Mouse (Mus musculus) midbrain, embryonic 16.5 days (tissue): Measurements from ENCODE around the gene Tsacc. TPM values are rescaled to one million over a fixed set of nuclear protein-coding genes. Genes with fewer than 3 reads are reported as not detected.
A peak's percentile ranks its signal among the peaks of the same experiment; 100 is the strongest.

Source experiments
- ATAC-seq: fragments of 200-750 bp; cut with Nextera tagmentation; 2 replicates; pipeline ENCODE4 v1.8.0; 2017; ENCODE audit warnings: moderate TSS enrichment
- H3K27ac ChIP-seq: fragments of 300-500 bp; sonication (generic); 2 replicates; pipeline ENCODE4 v1.5.1; 2014; ENCODE audit warnings: mild to moderate bottlenecking, low read length, mixed read lengths
- H3K27me3 ChIP-seq: fragments of 300-500 bp; sonication (generic); 2 replicates; pipeline ENCODE4 v1.6.1; 2014; ENCODE audit warnings: low read depth, low read length, mixed read lengths; ENCODE audit not compliant: control insufficient read depth, insufficient read depth
- H3K36me3 ChIP-seq: fragments of 300-500 bp; sonication (generic); 2 replicates; pipeline ENCODE4 v1.6.1; 2014; ENCODE audit warnings: mild to moderate bottlenecking, low read length, moderate library complexity, mixed read lengths; ENCODE audit not compliant: control insufficient read depth, insufficient read depth
- H3K4me1 ChIP-seq: fragments of 300-500 bp; sonication (generic); 2 replicates; pipeline ENCODE4 v1.6.1; 2014; ENCODE audit warnings: mild to moderate bottlenecking, low read length, mixed read lengths; ENCODE audit not compliant: control insufficient read depth, insufficient read depth
- H3K4me2 ChIP-seq: fragments of 300-500 bp; sonication (generic); 2 replicates; pipeline ENCODE4 v1.6.1; 2014; ENCODE audit warnings: mild to moderate bottlenecking, low read length, mixed read lengths
- H3K4me3 ChIP-seq: fragments of 300-500 bp; sonication (generic); 2 replicates; pipeline ENCODE4 v1.5.1; 2014; ENCODE audit warnings: low read depth, mild to moderate bottlenecking, low read length, moderate library complexity, mixed read lengths
- H3K9ac ChIP-seq: fragments of 300-500 bp; sonication (generic); 2 replicates; pipeline ENCODE4 v1.6.1; 2014; ENCODE audit warnings: low read depth, low read length, mixed read lengths
- H3K9me3 ChIP-seq: fragments of 300-500 bp; sonication (generic); replicated peaks from 2 replicates; pipeline ENCODE4 v1.6.1; 2014; ENCODE audit warnings: mild to moderate bottlenecking, low read length, mixed read lengths; ENCODE audit not compliant: control insufficient read depth, poor library complexity, severe bottlenecking
- WGBS: fragments of 180-500 bp; shearing (Covaris S2); extraction: QIAGEN DNeasy Blood & Tissue Kit; methylation state at CpG from one replicate; pipeline ENCODE4 v1.1.7; 2014; 5-methylcytosine and 5-hydroxymethylcytosine counted together
- polyA plus RNA-seq: library from polyadenylated mRNA; unstranded; fragments of >200 nt; fragmentation: Nextera tagmentation; extraction: Ambion mirVana; gene quantifications from 2 replicates; pipeline ENCODE4 v1.2.1, GENCODE M21; 2015

Tsacc gene
- polyA plus RNA-seq, 1 experiment from 2014 or later, result 7.5 TPM

GRCm38 (mm10) chr3:88237161-88237555, 59.6 kb downstream of the Tsacc start:
- no peak overlapping the region for H3K4me2 ChIP-seq
- H3K4me3 ChIP-seq, result no peak overlapping the region
- peaks cover 12% of the 10 kb centered on the region for H3K4me1 ChIP-seq
- H3K9me3 ChIP-seq, result no peaks in the 10 kb centered on the region
- no peaks in the 10 kb centered on the region for H3K36me3 ChIP-seq
- 0 out of 2 replicates have a peak overlapping the region, but pooled peaks have one; percentile 11 for H3K9ac ChIP-seq
- peak overlapping the region; percentile 73 for H3K27ac ChIP-seq
- no peak for ATAC-seq
- 4% methylated on average over 6 of the region's 6 CpGs for WGBS
- H3K27me3 ChIP-seq, result peaks cover 16% of the 10 kb centered on the region

GRCm38 (mm10) chr3:88235616-88236015, 61.2 kb downstream of the Tsacc start:
- Histone ChIP-seq H3K36me3 (no peaks in the 10 kb centered on the region), H3K4me1 (peaks cover 24% of the 10 kb centered on the region), H3K4me3 (no peak overlapping the region), H3K4me2 (no peak overlapping the region), H3K27ac (no peak overlapping the region), H3K27me3 (peaks cover 8% of the 10 kb centered on the region), H3K9ac (no peak overlapping the region), H3K9me3 (no peaks in the 10 kb centered on the region)
- 25% methylated on average over 2 of the region's 2 CpGs for WGBS
- no peak for ATAC-seq

- ATAC-seq, result no peak
Measured at GRCm38 (mm10) chr3:88235216-88235615, 61.6 kb downstream of the Tsacc start.

GRCm38 (mm10) chr3:88234041-88234440, 62.8 kb downstream of the Tsacc start:
- Histone ChIP-seq H3K27ac (peak overlapping the region; percentile 63; the same call in 1 of the 2 replicates), H3K9me3 (no peaks in the 10 kb centered on the region), H3K4me2 (no peak overlapping the region), H3K4me3 (no peak overlapping the region), H3K36me3 (no peaks in the 10 kb centered on the region; the same call in 1 of the 2 replicates), H3K27me3 (peaks cover 9% of the 10 kb centered on the region), H3K9ac (no peak overlapping the region), H3K4me1 (peaks cover 26% of the 10 kb centered on the region)
- WGBS, result 45% methylated on average over 8 of the region's 8 CpGs
- ATAC-seq, result no peak

More at GRCm38 (mm10) chr3:88235216-88235615, 61.6 kb downstream of the Tsacc start:
- WGBS, result 5% methylated on average over 3 of the region's 3 CpGs
- H3K9ac ChIP-seq, result no peak overlapping the region
- H3K9me3 ChIP-seq, result no peaks in the 10 kb centered on the region
- no peaks in the 10 kb centered on the region for H3K36me3 ChIP-seq
- H3K27ac ChIP-seq, result no peak overlapping the region
- peaks cover 8% of the 10 kb centered on the region for H3K27me3 ChIP-seq
- H3K4me3 ChIP-seq, result no peak overlapping the region
- H3K4me2 ChIP-seq, result no peak overlapping the region
- peaks cover 25% of the 10 kb centered on the region for H3K4me1 ChIP-seq

GRCm38 (mm10) chr3:88232851-88233649, 63.7 kb downstream of the Tsacc start:
- Histone ChIP-seq H3K27ac (peak overlapping the region; percentile 63), H3K4me1 (peaks cover 32% of the 10 kb centered on the region), H3K36me3 (no peaks in the 10 kb centered on the region; the same call in 1 of the 2 replicates), H3K9me3 (no peaks in the 10 kb centered on the region), H3K9ac (0 out of 2 replicates have a peak overlapping the region, but pooled peaks have one; percentile 26), H3K4me3 (no peak overlapping the region), H3K27me3 (peaks cover 9% of the 10 kb centered on the region), H3K4me2 (no peak overlapping the region)
- WGBS, result 15% methylated on average over 7 of the region's 7 CpGs
- no peak for ATAC-seq

Other genes with a start within 250 kb of the Tsacc start
- gene Naxe, start 238.5 kb downstream of the Tsacc start, polyA plus RNA-seq, result 148 and 166 TPM in 2 replicates
- not detected in 2 replicates for gene Ttc24, start 218.7 kb downstream of the Tsacc start, polyA plus RNA-seq
- gene Iqgap3, start 215.0 kb downstream of the Tsacc start, polyA plus RNA-seq, result 1.8 and 2.3 TPM in 2 replicates
- 21.6 and 22.5 TPM in 2 replicates for gene Mef2d, start 154.6 kb downstream of the Tsacc start, polyA plus RNA-seq
- 0.18 and 0.21 TPM in 2 replicates for gene Rhbg, start 42.3 kb downstream of the Tsacc start, polyA plus RNA-seq
- 0.16 TPM in 1 of 2 replicates, not detected in the other for gene Gm38392, start 9.8 kb downstream of the Tsacc start, polyA plus RNA-seq
- gene Cct3, start 117 bp upstream of the Tsacc start, polyA plus RNA-seq, result 419 and 444 TPM in 2 replicates
- gene Glmp, start 28.0 kb upstream of the Tsacc start, polyA plus RNA-seq, result 91.3 and 107 TPM in 2 replicates
- gene Tmem79, start 39.1 kb upstream of the Tsacc start, polyA plus RNA-seq, result 1.0 and 1.2 TPM in 2 replicates
- 61.4 and 65.7 TPM in 2 replicates for gene Smg5, start 39.3 kb upstream of the Tsacc start, polyA plus RNA-seq
- gene Paqr6, start 67.6 kb upstream of the Tsacc start, polyA plus RNA-seq, result 1.2 and 1.9 TPM in 2 replicates
- gene Bglap3, start 75.7 kb upstream of the Tsacc start, polyA plus RNA-seq, result not detected in 2 replicates
- 1.3 TPM in 1 of 2 replicates, not detected in the other for gene Bglap2, start 81.7 kb upstream of the Tsacc start, polyA plus RNA-seq
- gene Bglap, start 87.5 kb upstream of the Tsacc start, polyA plus RNA-seq, result 0.88 TPM in 1 of 2 replicates, not detected in the other
- gene Pmf1, start 113.3 kb upstream of the Tsacc start, polyA plus RNA-seq, result 18.3 and 19.2 TPM in 2 replicates
- 36.7 and 39.3 TPM in 2 replicates for gene Slc25a44, start 128.1 kb upstream of the Tsacc start, polyA plus RNA-seq
- gene Sema4a, start 164.2 kb upstream of the Tsacc start, polyA plus RNA-seq, result 42.5 and 44.0 TPM in 2 replicates
- 51.0 and 59.7 TPM in 2 replicates for gene Lmna, start 213.0 kb upstream of the Tsacc start, polyA plus RNA-seq
- gene Mex3a, start 235.4 kb upstream of the Tsacc start, polyA plus RNA-seq, result 28.6 and 33.0 TPM in 2 replicates